8 mouse cellular contexts compared by ENCODE assay signal in genomic region chr11:42181426-42181825, GRCm38 (mm10). TPM values are rescaled to one million over a fixed set of nuclear protein-coding genes. Genes with fewer than 3 reads are reported as not detected.
DNase-seq lines count a peak whose midpoint lies in the region; ATAC-seq lines count a peak whose summit lies in the region.

No protein-coding gene starts in this region.

- no peak for DNase-seq in frontal cortex, postnatal 10 days (ENCODE audit: low spot score in 2 of 2)
- DNase-seq in right cerebral cortex, postnatal 25 days, result peak; percentile 39
- no peak for DNase-seq in right cerebral cortex, adult 18-20 months
- peak; percentile 25 for DNase-seq in limb, embryonic 11.5 days (ENCODE audit: low spot score)
- DNase-seq in frontal cortex, postnatal 14 days (ENCODE audit: low spot score in 2 of 2), result no peak
- DNase-seq in spleen, adult 18-20 months, result no peak

- ATAC-seq in frontal cortex, adult (ENCODE audit: low TSS enrichment), result peak; percentile 14; the same call in 1 of the 2 replicates
- ATAC-seq in limb, embryonic 11.5 days (ENCODE audit: insufficient number of reproducible peaks, low FRiP score, low TSS enrichment, low read depth), result no peak
- no peak for ATAC-seq in stomach, embryonic 16.5 days (ENCODE audit: insufficient read depth, low FRiP score)

- H3K27me3 ChIP-seq in limb, embryonic 11.5 days (ENCODE audit: control insufficient read depth, insufficient read depth, low read length), result 0 out of 2 replicates have a peak, but pooled peaks cover 2% of the 10 kb centered on the region
- H3K27me3 ChIP-seq in stomach, embryonic 16.5 days (ENCODE audit: control insufficient read depth, insufficient read depth, low read length), result no peaks in the 10 kb centered on the region

- no peak overlapping the region for H3K27ac ChIP-seq in limb, embryonic 11.5 days (replicated peaks; ENCODE audit: low read depth, low read length)
- no peak overlapping the region for H3K27ac ChIP-seq in stomach, embryonic 16.5 days (ENCODE audit: low read length)

- H3K4me1 ChIP-seq in limb, embryonic 11.5 days (ENCODE audit: control insufficient read depth, insufficient read depth, low read length), result no peaks in the 10 kb centered on the region
- no peaks in the 10 kb centered on the region for H3K4me1 ChIP-seq in stomach, embryonic 16.5 days (ENCODE audit: control insufficient read depth, insufficient read depth, low read length)

- H3K4me2 ChIP-seq in limb, embryonic 11.5 days (ENCODE audit: low read depth, severe bottlenecking), result peak overlapping the region; percentile 73; the same call in 1 of the 2 replicates
- H3K4me2 ChIP-seq in stomach, embryonic 16.5 days (ENCODE audit: low read depth, low read length), result peak overlapping the region; percentile 84

- H3K9me3 ChIP-seq in limb, embryonic 11.5 days (ENCODE audit: control insufficient read depth, low read length), result no peaks in the 10 kb centered on the region
- H3K9me3 ChIP-seq in stomach, embryonic 16.5 days (replicated peaks; ENCODE audit: control insufficient read depth, low read length), result no peaks in the 10 kb centered on the region

- H3K9ac ChIP-seq in limb, embryonic 11.5 days (ENCODE audit: low read length), result no peak overlapping the region
- H3K9ac ChIP-seq in stomach, embryonic 16.5 days (ENCODE audit: low read length), result peak overlapping the region; percentile 27; the same call in 1 of the 2 replicates

- H3K36me3 ChIP-seq in limb, embryonic 11.5 days (ENCODE audit: control insufficient read depth, insufficient read depth, low read length), result no peaks in the 10 kb centered on the region
- H3K36me3 ChIP-seq in stomach, embryonic 16.5 days (ENCODE audit: control insufficient read depth, insufficient read depth, low read length), result no peaks in the 10 kb centered on the region

- 37% methylated on average over 5 of the region's 5 CpGs for WGBS in limb, embryonic 11.5 days
- WGBS in stomach, embryonic 16.5 days, result 24% methylated on average over 5 of the region's 5 CpGs

- peak overlapping the region; percentile 44; the same call in 1 of the 2 replicates for H3K4me3 ChIP-seq in limb, embryonic 11.5 days (ENCODE audit: low read depth, low read length)
- peak overlapping the region; percentile 62 for H3K4me3 ChIP-seq in stomach, embryonic 16.5 days (replicated peaks; ENCODE audit: low read length)

RNA-seq across cellular contexts. Expression of gene Gabra1, which starts 1.3 kb away (rescaled TPM):
- polyA plus RNA-seq in limb, embryonic 11.5 days (2014; fragmentation: Nextera tagmentation; extraction: Ambion mirVana), result 0.37 and 0.52 TPM in 2 replicates
- 3.4 and 3.6 TPM in 2 replicates for polyA plus RNA-seq in stomach, embryonic 16.5 days (2015; fragmentation: Nextera tagmentation; extraction: Ambion mirVana)

Comparison
In these comparisons a context has a peak if more than half of its experiments do, and no peak if none do; other contexts are left out.
1. DNase-seq: peak in right cerebral cortex, postnatal 25 days (single experiment) and limb, embryonic 11.5 days (single experiment); none in frontal cortex, postnatal 10 days (0 of 2), right cerebral cortex, adult 18-20 months (single experiment), frontal cortex, postnatal 14 days (0 of 2) and spleen, adult 18-20 months (0 of 2).